Mouse (Mus musculus) small intestine, adult 2 months (tissue): ENCODE results near the gene Mrps12.

ENCODE experiments used
- CTCF ChIP-seq: fragments of 200-500 bp; IDR thresholded peaks from 2 replicates; pipeline ENCODE4 v1.5.1; 2012; ENCODE audit warnings: low read depth, mild to moderate bottlenecking, control low read depth, inconsistent platforms, low read length, moderate library complexity, mixed read lengths; ENCODE audit not compliant: insufficient replicate concordance, insufficient read length; ENCODE audit errors: extremely low read depth
- POLR2A ChIP-seq: fragments of 200-500 bp; IDR thresholded peaks from 2 replicates; pipeline ENCODE4 v1.6.1; 2012; ENCODE audit warnings: low read depth, mild to moderate bottlenecking, control low read depth, inconsistent platforms, low read length, moderate library complexity

DNA sequence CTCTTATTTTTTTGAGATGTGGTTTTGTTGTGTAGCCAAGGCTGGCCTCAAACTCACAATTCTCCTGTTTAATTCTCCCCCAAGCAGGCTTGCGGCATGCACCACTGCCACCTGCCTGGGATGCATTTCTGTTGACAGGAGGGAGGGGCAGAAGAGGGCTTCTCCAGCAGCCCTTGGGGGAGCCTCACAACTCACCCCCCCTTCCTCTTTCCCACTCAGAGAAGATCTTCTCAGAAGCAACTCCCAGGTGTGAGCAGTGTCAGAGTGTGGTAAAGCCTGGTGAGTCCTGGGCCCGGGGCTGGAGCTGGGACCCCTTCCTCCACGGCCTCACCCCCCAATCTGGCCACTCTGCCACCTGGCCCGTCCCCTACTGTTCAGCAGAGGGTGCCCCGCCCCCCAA lies 43.5 kb upstream of the Mrps12 start:
- TF ChIP-seq POLR2A (no peak), CTCF (no peak)
